Mouse (Mus musculus) liver, adult 2 months (tissue): ENCODE results near the gene Lasp1. TPM values are rescaled to one million over a fixed set of nuclear protein-coding genes. Genes with fewer than 3 reads are reported as not detected.
A peak's percentile ranks its signal among the peaks of the same experiment; 100 is the strongest.

Experiments
- DNase-seq: peaks from one replicate; pipeline ENCODE4 v3.0.0-alpha.2; 2011; ENCODE audit warnings: low read depth, low spot score; ENCODE audit errors: extremely low read depth
- H3K27ac ChIP-seq: fragments of 200-500 bp; replicated peaks from 2 replicates; pipeline ENCODE4 v1.5.1; 2012; ENCODE audit warnings: low read depth, mild to moderate bottlenecking, control low read depth, inconsistent platforms, low read length; ENCODE audit not compliant: insufficient read depth
- H3K27me3 ChIP-seq: fragments of 200-500 bp; 2 replicates; pipeline ENCODE4 v1.6.1; 2012; ENCODE audit warnings: mild to moderate bottlenecking, moderate library complexity, low read length, inconsistent platforms; ENCODE audit not compliant: control insufficient read depth, insufficient read depth
- H3K36me3 ChIP-seq: fragments of 200-500 bp; 2 replicates; pipeline ENCODE4 v1.6.1; 2012; ENCODE audit warnings: low read length, inconsistent platforms; ENCODE audit not compliant: control insufficient read depth, insufficient read depth
- H3K4me1 ChIP-seq: fragments of 200-500 bp; 2 replicates; pipeline ENCODE4 v1.6.1; 2011; ENCODE audit warnings: low read length; ENCODE audit not compliant: control insufficient read depth, insufficient read depth
- H3K4me3 ChIP-seq: fragments of 200-500 bp; 2 replicates; pipeline ENCODE4 v1.5.1; 2011; ENCODE audit warnings: low read depth, mild to moderate bottlenecking, control low read depth, low read length, moderate library complexity; ENCODE audit not compliant: insufficient read depth
- H3K79me2 ChIP-seq: fragments of 200-500 bp; 2 replicates; pipeline ENCODE4 v1.6.1; 2012; ENCODE audit warnings: inconsistent platforms, mild to moderate bottlenecking, low read length, moderate library complexity; ENCODE audit not compliant: control insufficient read depth, insufficient read depth
- H3K9ac ChIP-seq: fragments of 200-500 bp; 2 replicates; pipeline ENCODE4 v1.6.1; 2012; ENCODE audit warnings: low read depth, mild to moderate bottlenecking, control low read depth, inconsistent platforms, low read length
- CTCF ChIP-seq: fragments of 200-500 bp; IDR thresholded peaks from 2 replicates; pipeline ENCODE4 v1.5.1; 2011; ENCODE audit warnings: low read depth, low read length, control low read depth
- POLR2A ChIP-seq: fragments of 200-500 bp; IDR thresholded peaks from 2 replicates; pipeline ENCODE4 v1.6.1; 2011; ENCODE audit warnings: low read length, control low read depth; ENCODE audit not compliant: insufficient read depth; ENCODE audit errors: extremely low read depth
- WGBS: fragments of 180-500 bp; shearing (Covaris S2); methylation state at CpG from one replicate; pipeline ENCODE4 v1.1.7; 2018; 5-methylcytosine and 5-hydroxymethylcytosine counted together
- polyA plus RNA-seq: library from polyadenylated mRNA; depleted of rRNA; stranded (reverse); fragments of >200 nt; gene quantifications from 2 replicates; pipeline ENCODE4 v1.2.3, GENCODE M21; 2012
- total RNA-seq: library from RNA; depleted of rRNA; stranded (reverse); fragments of >200 nt; gene quantifications from 2 replicates; pipeline ENCODE4 v1.2.3, GENCODE M21; 2014

The Lasp1 gene
- total and polyA plus RNA-seq, 2 experiments = 23.3 to 80.5 TPM

GRCm38 (mm10) chr11:97819102-97819501, 20.3 kb downstream of the Lasp1 start:
- Histone ChIP-seq H3K4me1 (peaks cover 60% of the 10 kb centered on the region), H3K9ac (peak overlapping the region; percentile 35; the same call in 1 of the 2 replicates), H3K27ac (peak overlapping the region; percentile 81), H3K27me3 (no peaks in the 10 kb centered on the region), H3K4me3 (no peak overlapping the region), H3K36me3 (peaks cover 2% of the 10 kb centered on the region; the same call in 1 of the 2 replicates), H3K79me2 (peaks cover 19% of the 10 kb centered on the region; the same call in 1 of the 2 replicates)
- 32% methylated on average over 4 of the region's 4 CpGs for WGBS
- TF ChIP-seq POLR2A (no peak), CTCF (no peak)
- no peak for DNase-seq

- H3K27ac ChIP-seq = peak overlapping the region; percentile 85
- H3K4me1 ChIP-seq = peaks cover 54% of the 10 kb centered on the region
- no peak overlapping the region for H3K4me3 ChIP-seq
- peak; percentile 91 for DNase-seq
- TF ChIP-seq CTCF (no peak), POLR2A (no peak)
- WGBS = 10% methylated on average over 5 of the region's 5 CpGs
- peaks cover 19% of the 10 kb centered on the region; the same call in 1 of the 2 replicates for H3K79me2 ChIP-seq
- H3K36me3 ChIP-seq = peaks cover 2% of the 10 kb centered on the region; the same call in 1 of the 2 replicates
- no peaks in the 10 kb centered on the region for H3K27me3 ChIP-seq
- no peak overlapping the region for H3K9ac ChIP-seq
Measured at GRCm38 (mm10) chr11:97819923-97820322, 21.1 kb downstream of the Lasp1 start.

- no peaks in the 10 kb centered on the region for H3K27me3 ChIP-seq
- peaks cover 14% of the 10 kb centered on the region; the same call in 1 of the 2 replicates for H3K79me2 ChIP-seq
- peak overlapping the region; percentile 85 for H3K27ac ChIP-seq
- peaks cover 4% of the 10 kb centered on the region; the same call in 1 of the 2 replicates for H3K36me3 ChIP-seq
- TF ChIP-seq CTCF (no peak), POLR2A (no peak)
- DNase-seq = peak; percentile 98
- WGBS = 8% methylated on average over 4 of the region's 4 CpGs
- peaks cover 54% of the 10 kb centered on the region for H3K4me1 ChIP-seq
- H3K4me3 ChIP-seq = no peak overlapping the region
- H3K9ac ChIP-seq = no peak overlapping the region
Measured at GRCm38 (mm10) chr11:97820840-97821239, 22.0 kb downstream of the Lasp1 start.

- Histone ChIP-seq H3K4me1 (peaks cover 49% of the 10 kb centered on the region), H3K9ac (no peak overlapping the region), H3K4me3 (no peak overlapping the region), H3K27ac (peak overlapping the region; percentile 24), H3K79me2 (peaks cover 14% of the 10 kb centered on the region; the same call in 1 of the 2 replicates), H3K36me3 (0 out of 2 replicates have a peak, but pooled peaks cover 3% of the 10 kb centered on the region), H3K27me3 (no peaks in the 10 kb centered on the region)
- TF ChIP-seq POLR2A (no peak), CTCF (no peak)
- 65% methylated on average over 8 of the region's 8 CpGs for WGBS
- DNase-seq = peak; percentile 69
Measured at GRCm38 (mm10) chr11:97821401-97822064, 22.7 kb downstream of the Lasp1 start.

GRCm38 (mm10) chr11:97822840-97823603, 24.2 kb downstream of the Lasp1 start:
- Histone ChIP-seq H3K36me3 (0 out of 2 replicates have a peak, but pooled peaks cover 6% of the 10 kb centered on the region), H3K4me3 (peak overlapping the region; percentile 40; the same call in 1 of the 2 replicates), H3K27me3 (no peaks in the 10 kb centered on the region), H3K79me2 (peaks cover 19% of the 10 kb centered on the region; the same call in 1 of the 2 replicates), H3K9ac (peak overlapping the region; percentile 55), H3K4me1 (peaks cover 39% of the 10 kb centered on the region), H3K27ac (peak overlapping the region; percentile 89)
- peak; percentile 77 for DNase-seq
- 12% methylated on average over 20 of the region's 20 CpGs for WGBS
- no peak for TF ChIP-seq POLR2A
- no peak for TF ChIP-seq CTCF
